Mouse (Mus musculus): ENCODE data around the gene Cttnbp2. TPM values are rescaled to one million over a fixed set of nuclear protein-coding genes. Genes with fewer than 3 reads are reported as not detected.
A peak's percentile ranks its signal among the peaks of the same experiment; 100 is the strongest.
"Not testable (repeated sequence)": the region's sequence is repeated elsewhere in the genome, so short reads cannot be mapped to it uniquely, and the experiment has no call there.

Cttnbp2 gene
- polyA plus RNA-seq, 1 experiment from 2014 or later: 9.8 TPM

GRCm38 (mm10) chr6:18377755-18378154 is 136.9 kb downstream of the Cttnbp2 start:
- not testable (repeated sequence) for H3K36me3 ChIP-seq (replicated peaks); DNase-seq (ENCODE audit: extremely low spot score, low spot score); H3K27me3 ChIP-seq (ENCODE audit: poor library complexity, severe bottlenecking); H3K27ac ChIP-seq; H3K4me1 ChIP-seq; H3K9me3 ChIP-seq; H3K4me3 ChIP-seq
- WGBS: 90% methylated on average over 2 of the region's 2 CpGs

- no peak overlapping the region for H3K27ac ChIP-seq
- H3K36me3 ChIP-seq (replicated peaks): no peaks in the 10 kb centered on the region
- DNase-seq (ENCODE audit: extremely low spot score, low spot score): no peak
- peaks cover 2% of the 10 kb centered on the region; the same call in 1 of the 2 replicates for H3K4me1 ChIP-seq
- H3K27me3 ChIP-seq (ENCODE audit: poor library complexity, severe bottlenecking): no peaks in the 10 kb centered on the region
- H3K4me3 ChIP-seq: no peak overlapping the region
- 83% methylated on average over 4 of the region's 4 CpGs for WGBS
- H3K9me3 ChIP-seq: no peaks in the 10 kb centered on the region
Measured at GRCm38 (mm10) chr6:18374744-18375143, 139.9 kb downstream of the Cttnbp2 start.

- no peak overlapping the region for H3K4me3 ChIP-seq
- no peak overlapping the region for H3K27ac ChIP-seq
- H3K27me3 ChIP-seq (ENCODE audit: poor library complexity, severe bottlenecking): no peaks in the 10 kb centered on the region
- no peak for DNase-seq (ENCODE audit: extremely low spot score, low spot score)
- H3K9me3 ChIP-seq: no peaks in the 10 kb centered on the region
- WGBS: 78% methylated on average over 1 of the region's 1 CpGs
- peaks cover 4% of the 10 kb centered on the region; the same call in 1 of the 2 replicates for H3K4me1 ChIP-seq
- no peaks in the 10 kb centered on the region for H3K36me3 ChIP-seq (replicated peaks)
Measured at GRCm38 (mm10) chr6:18373652-18374051, 141.0 kb downstream of the Cttnbp2 start.

GRCm38 (mm10) chr6:18372447-18373228 is 142.0 kb downstream of the Cttnbp2 start:
- H3K4me1 ChIP-seq: peaks cover 4% of the 10 kb centered on the region; the same call in 1 of the 2 replicates
- H3K27ac ChIP-seq: no peak overlapping the region
- no peaks in the 10 kb centered on the region for H3K9me3 ChIP-seq
- no peaks in the 10 kb centered on the region for H3K36me3 ChIP-seq (replicated peaks)
- no peak overlapping the region for H3K4me3 ChIP-seq
- WGBS: 40% methylated on average over 7 of the region's 7 CpGs
- H3K27me3 ChIP-seq (ENCODE audit: poor library complexity, severe bottlenecking): no peaks in the 10 kb centered on the region
- DNase-seq (ENCODE audit: extremely low spot score, low spot score): peak; percentile 40

GRCm38 (mm10) chr6:18369723-18370122 is 144.9 kb downstream of the Cttnbp2 start:
- DNase-seq (ENCODE audit: extremely low spot score, low spot score): no peak
- no peaks in the 10 kb centered on the region for H3K9me3 ChIP-seq
- H3K27ac ChIP-seq: no peak overlapping the region
- peaks cover 4% of the 10 kb centered on the region; the same call in 1 of the 2 replicates for H3K4me1 ChIP-seq
- no peak overlapping the region for H3K4me3 ChIP-seq
- no peaks in the 10 kb centered on the region for H3K27me3 ChIP-seq (ENCODE audit: poor library complexity, severe bottlenecking)
- H3K36me3 ChIP-seq (replicated peaks): no peaks in the 10 kb centered on the region
- 86% methylated on average over 4 of the region's 4 CpGs for WGBS

- no peak overlapping the region for H3K4me3 ChIP-seq
- DNase-seq (ENCODE audit: extremely low spot score, low spot score): no peak
- 53% methylated on average over 3 of the region's 3 CpGs for WGBS
- H3K27me3 ChIP-seq (ENCODE audit: poor library complexity, severe bottlenecking): no peaks in the 10 kb centered on the region
- no peaks in the 10 kb centered on the region for H3K9me3 ChIP-seq
- H3K4me1 ChIP-seq: peaks cover 4% of the 10 kb centered on the region; the same call in 1 of the 2 replicates
- no peak overlapping the region for H3K27ac ChIP-seq
- H3K36me3 ChIP-seq (replicated peaks): no peaks in the 10 kb centered on the region
Measured at GRCm38 (mm10) chr6:18369054-18369453, 145.6 kb downstream of the Cttnbp2 start.

- no peaks in the 10 kb centered on the region for H3K9me3 ChIP-seq
- WGBS: 92% methylated on average over 5 of the region's 5 CpGs
- no peak overlapping the region for H3K4me3 ChIP-seq
- H3K27me3 ChIP-seq (ENCODE audit: poor library complexity, severe bottlenecking): no peaks in the 10 kb centered on the region
- no peak for DNase-seq (ENCODE audit: extremely low spot score, low spot score)
- no peak overlapping the region for H3K27ac ChIP-seq
- no peaks in the 10 kb centered on the region for H3K36me3 ChIP-seq (replicated peaks)
- H3K4me1 ChIP-seq: no peaks in the 10 kb centered on the region
Measured at GRCm38 (mm10) chr6:18362232-18362631, 152.4 kb downstream of the Cttnbp2 start.

- Histone ChIP-seq H3K36me3 (replicated peaks) (no peaks in the 10 kb centered on the region), H3K4me3 (no peak overlapping the region), H3K9me3 (no peaks in the 10 kb centered on the region), H3K27ac (no peak overlapping the region), H3K4me1 (no peaks in the 10 kb centered on the region), H3K27me3 (ENCODE audit: poor library complexity, severe bottlenecking) (no peaks in the 10 kb centered on the region)
- DNase-seq (ENCODE audit: extremely low spot score, low spot score): no peak
Measured at GRCm38 (mm10) chr6:18360955-18361354, 153.7 kb downstream of the Cttnbp2 start.

GRCm38 (mm10) chr6:18360154-18360553 is 154.5 kb downstream of the Cttnbp2 start:
- WGBS: 77% methylated on average over 1 of the region's 1 CpGs
- H3K4me1 ChIP-seq: no peaks in the 10 kb centered on the region
- no peaks in the 10 kb centered on the region for H3K36me3 ChIP-seq (replicated peaks)
- no peaks in the 10 kb centered on the region for H3K27me3 ChIP-seq (ENCODE audit: poor library complexity, severe bottlenecking)
- DNase-seq (ENCODE audit: extremely low spot score, low spot score): no peak
- no peak overlapping the region for H3K27ac ChIP-seq
- H3K4me3 ChIP-seq: no peak overlapping the region
- no peaks in the 10 kb centered on the region for H3K9me3 ChIP-seq

GRCm38 (mm10) chr6:18349153-18349858 is 165.3 kb downstream of the Cttnbp2 start:
- 73% methylated on average over 3 of the region's 3 CpGs for WGBS
- H3K9me3 ChIP-seq: no peaks in the 10 kb centered on the region
- H3K27ac ChIP-seq: no peak overlapping the region
- H3K4me1 ChIP-seq: peaks cover 14% of the 10 kb centered on the region
- H3K4me3 ChIP-seq: no peak overlapping the region
- no peaks in the 10 kb centered on the region for H3K27me3 ChIP-seq (ENCODE audit: poor library complexity, severe bottlenecking)
- DNase-seq (ENCODE audit: extremely low spot score, low spot score): no peak
- no peaks in the 10 kb centered on the region for H3K36me3 ChIP-seq (replicated peaks)

- H3K27ac ChIP-seq: no peak overlapping the region
- H3K4me1 ChIP-seq: 0 out of 2 replicates have a peak, but pooled peaks cover under 1% of the 10 kb centered on the region
- H3K4me3 ChIP-seq: no peak overlapping the region
- no peaks in the 10 kb centered on the region for H3K27me3 ChIP-seq (ENCODE audit: poor library complexity, severe bottlenecking)
- no peaks in the 10 kb centered on the region for H3K36me3 ChIP-seq (replicated peaks)
- no peak for DNase-seq (ENCODE audit: extremely low spot score, low spot score)
- no peaks in the 10 kb centered on the region for H3K9me3 ChIP-seq
- WGBS: 90% methylated on average over 2 of the region's 2 CpGs
Measured at GRCm38 (mm10) chr6:18344272-18344671, 170.4 kb downstream of the Cttnbp2 start.

GRCm38 (mm10) chr6:18338307-18338706 is 176.3 kb downstream of the Cttnbp2 start:
- Histone ChIP-seq H3K27me3 (ENCODE audit: poor library complexity, severe bottlenecking) (no peaks in the 10 kb centered on the region), H3K27ac (no peak overlapping the region), H3K4me1 (no peaks in the 10 kb centered on the region), H3K36me3 (replicated peaks) (no peaks in the 10 kb centered on the region), H3K9me3 (no peaks in the 10 kb centered on the region), H3K4me3 (no peak overlapping the region)
- no peak for DNase-seq (ENCODE audit: extremely low spot score, low spot score)

GRCm38 (mm10) chr6:18335393-18335792 is 179.2 kb downstream of the Cttnbp2 start:
- Histone ChIP-seq H3K4me1 (no peaks in the 10 kb centered on the region), H3K27ac (no peak overlapping the region), H3K9me3 (no peaks in the 10 kb centered on the region), H3K36me3 (replicated peaks) (no peaks in the 10 kb centered on the region), H3K27me3 (ENCODE audit: poor library complexity, severe bottlenecking) (no peaks in the 10 kb centered on the region), H3K4me3 (no peak overlapping the region)
- no peak for DNase-seq (ENCODE audit: extremely low spot score, low spot score)
- WGBS: 88% methylated on average over 3 of the region's 3 CpGs
